Mouse (Mus musculus) lung, postnatal 14 days (tissue): ENCODE measurements around the gene Vmn2r81.
"Not testable (repeated sequence)": the region's sequence is repeated elsewhere in the genome, so short reads cannot be mapped to it uniquely, and the experiment has no call there.

Experiments used
- DNase-seq: peaks from one replicate; pipeline ENCODE4 v3.0.0; 2021

Vmn2r81 gene

GRCm38 (mm10) chr10:79247392-79247791, at the start of gene Vmn2r81:
TSS of gene Vmn2r81 (plus strand) at chr10:79247692.
- DNase-seq = not testable (repeated sequence)

GRCm38 (mm10) chr10:79199973-79200372, 47.5 kb upstream of the Vmn2r81 start:
- not testable (repeated sequence) for DNase-seq

- DNase-seq = no peak
These were observed 27.1 kb upstream of the Vmn2r81 start for GRCm38 (mm10) chr10:79220432-79220831.

- DNase-seq = no peak
These were observed 25.9 kb upstream of the Vmn2r81 start for GRCm38 (mm10) chr10:79221606-79222005.

GRCm38 (mm10) chr10:79222214-79222613, 25.3 kb upstream of the Vmn2r81 start:
- no peak for DNase-seq

GRCm38 (mm10) chr10:79322033-79322736, 74.7 kb downstream of the Vmn2r81 start:
- not testable (repeated sequence) for DNase-seq

GRCm38 (mm10) chr10:79322737-79323086, 75.2 kb downstream of the Vmn2r81 start:
- no peak for DNase-seq
